Mouse (Mus musculus): Measurements from ENCODE around the gene Gpbar1.

The Gpbar1 gene

GRCm38 (mm10) chr1:74278538-74278937, at the start of gene Gpbar1:
TSS of gene Gpbar1 (plus strand) at chr1:74278550.
- no peak for DNase-seq (ENCODE audit: low spot score)

- no peak for DNase-seq (ENCODE audit: low spot score)
Observed at GRCm38 (mm10) chr1:74229942-74230341, 48.4 kb upstream of the Gpbar1 start.

DNA sequence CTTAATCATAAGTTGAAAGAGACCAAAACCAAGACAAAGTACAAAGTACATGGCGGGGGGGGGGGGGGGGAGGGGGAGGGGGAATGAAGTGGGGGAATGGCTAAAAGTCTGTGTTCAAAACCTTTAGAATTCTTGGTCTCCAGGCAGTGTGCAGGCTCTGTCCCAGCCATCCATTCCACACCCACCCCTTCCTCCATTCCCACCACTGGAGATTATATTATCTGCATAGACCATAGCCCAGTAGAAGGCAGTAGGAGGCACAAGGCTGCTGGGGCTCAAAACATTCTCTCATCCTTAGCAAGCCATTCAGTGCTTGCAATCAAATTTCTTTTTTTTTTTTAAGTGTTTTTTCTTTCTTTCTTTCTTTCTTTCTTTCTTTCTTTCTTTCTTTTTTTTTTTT, 47.4 kb upstream of the Gpbar1 start:
- no peak for DNase-seq (ENCODE audit: low spot score)

DNA sequence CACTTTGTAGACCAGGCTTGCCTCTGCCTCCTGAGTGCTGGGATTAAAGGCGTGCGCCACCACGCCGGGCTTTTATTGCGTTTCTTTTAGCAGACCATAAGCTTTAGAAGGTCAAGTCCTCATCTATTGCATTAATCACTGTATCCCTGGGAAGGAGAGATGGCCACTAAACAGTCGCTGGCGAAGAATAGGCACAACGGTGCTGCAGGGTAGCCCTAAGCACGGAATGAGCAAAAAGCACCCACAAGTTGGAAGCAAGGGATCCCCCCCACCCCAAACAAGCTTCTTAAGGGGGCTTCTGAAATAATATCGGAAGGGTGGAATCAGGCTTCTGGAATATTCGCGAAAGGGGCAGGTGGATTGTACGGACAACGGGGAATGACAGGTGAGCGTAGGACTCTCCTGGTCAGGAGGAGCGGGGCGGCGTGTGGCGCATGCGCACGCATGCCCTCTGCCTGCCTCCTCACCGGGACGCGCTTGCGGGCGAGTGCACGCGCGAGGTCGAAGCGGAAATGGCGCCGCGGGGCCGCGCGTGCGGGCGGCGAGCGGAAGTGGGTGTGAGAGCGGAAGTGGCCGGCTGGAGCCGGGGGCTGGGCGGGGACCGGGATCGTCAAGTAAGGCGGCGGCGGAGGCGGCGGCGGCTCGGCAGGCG, 42.3 kb upstream of the Gpbar1 start, which contains the start of gene Arpc2:
TSS of gene Arpc2 (plus strand) at position 147 of the 652 bp plus-strand sequence.
- DNase-seq (ENCODE audit: low spot score) = peak; percentile 99

GRCm38 (mm10) chr1:74236590-74237317, 41.6 kb upstream of the Gpbar1 start:
- peak; percentile 46 for DNase-seq (ENCODE audit: low spot score)

GRCm38 (mm10) chr1:74237671-74238070, 40.7 kb upstream of the Gpbar1 start:
- DNase-seq (ENCODE audit: low spot score) = no peak

DNA sequence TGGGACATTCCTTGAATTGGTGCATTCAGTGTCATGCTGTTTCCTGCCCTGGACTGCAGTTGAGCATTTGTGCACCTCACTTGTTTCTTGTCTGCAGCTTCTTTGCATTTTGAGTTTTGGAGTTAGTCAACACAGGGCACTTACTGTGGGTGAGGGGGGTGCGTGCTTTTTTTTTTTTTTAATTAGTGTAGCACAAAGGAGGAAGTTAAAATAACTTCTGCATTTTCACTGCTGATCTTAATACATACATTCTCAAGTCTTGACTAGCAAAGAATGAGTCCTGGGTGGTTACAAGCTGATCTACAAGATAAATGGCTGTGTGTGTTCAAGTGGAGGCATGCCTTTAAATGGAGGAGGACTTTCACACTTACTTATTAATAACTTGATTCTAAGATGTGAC, 40.2 kb upstream of the Gpbar1 start:
- DNase-seq (ENCODE audit: low spot score) = no peak

- no peak for DNase-seq (ENCODE audit: low spot score)
Observed at GRCm38 (mm10) chr1:74239162-74239561, 39.2 kb upstream of the Gpbar1 start.

DNA sequence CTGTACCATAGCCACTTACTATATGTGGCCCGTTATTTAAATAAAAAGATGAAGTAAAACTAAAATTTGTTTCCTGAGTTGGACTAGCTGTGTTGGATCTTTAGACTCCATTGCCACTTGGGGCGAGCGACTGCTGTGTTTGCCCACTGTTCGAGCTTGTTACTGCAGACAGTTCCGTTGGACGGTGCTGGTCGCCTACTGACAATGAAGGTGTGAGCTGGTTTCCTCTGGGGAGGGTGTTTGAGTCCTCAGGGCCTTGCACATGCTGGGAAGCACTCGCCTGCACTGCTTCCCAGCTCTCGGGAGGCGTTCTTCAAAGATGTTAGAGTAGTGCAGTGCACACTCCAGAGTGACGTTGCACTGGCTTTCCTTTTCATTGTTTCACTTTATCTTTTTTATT, 38.7 kb upstream of the Gpbar1 start:
- DNase-seq (ENCODE audit: low spot score) = no peak

- DNase-seq (ENCODE audit: low spot score) = peak; percentile 91
Observed at GRCm38 (mm10) chr1:74240311-74240710, 38.0 kb upstream of the Gpbar1 start.

DNA sequence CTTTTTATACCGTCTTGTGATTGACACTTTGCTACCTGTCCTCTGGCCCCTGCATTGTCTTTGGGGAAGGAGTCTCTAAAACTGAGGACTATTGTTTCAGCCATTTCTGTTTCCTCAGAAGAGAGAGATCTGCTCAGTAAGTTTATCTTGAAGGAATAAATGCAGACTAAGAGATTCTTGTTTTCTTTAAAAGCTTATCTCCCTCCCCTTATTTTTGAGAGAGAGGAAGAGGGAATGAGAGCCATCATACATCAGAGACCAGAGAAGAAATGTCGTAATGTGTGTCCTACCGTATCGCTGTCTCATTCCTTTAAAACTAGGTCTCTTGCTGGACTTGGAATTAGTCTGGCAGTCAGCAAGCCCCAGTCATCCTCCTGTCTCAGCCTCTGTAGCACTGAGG, 37.5 kb upstream of the Gpbar1 start:
- no peak for DNase-seq (ENCODE audit: low spot score)

- DNase-seq (ENCODE audit: low spot score) = no peak
Observed at GRCm38 (mm10) chr1:74245525-74245924, 32.8 kb upstream of the Gpbar1 start.

GRCm38 (mm10) chr1:74248799-74249198, 29.6 kb upstream of the Gpbar1 start:
- DNase-seq (ENCODE audit: low spot score) = peak; percentile 39

GRCm38 (mm10) chr1:74249331-74249980, 28.9 kb upstream of the Gpbar1 start:
- no peak for DNase-seq (ENCODE audit: low spot score)

GRCm38 (mm10) chr1:74250096-74250495, 28.3 kb upstream of the Gpbar1 start:
- no peak for DNase-seq (ENCODE audit: low spot score)

DNA sequence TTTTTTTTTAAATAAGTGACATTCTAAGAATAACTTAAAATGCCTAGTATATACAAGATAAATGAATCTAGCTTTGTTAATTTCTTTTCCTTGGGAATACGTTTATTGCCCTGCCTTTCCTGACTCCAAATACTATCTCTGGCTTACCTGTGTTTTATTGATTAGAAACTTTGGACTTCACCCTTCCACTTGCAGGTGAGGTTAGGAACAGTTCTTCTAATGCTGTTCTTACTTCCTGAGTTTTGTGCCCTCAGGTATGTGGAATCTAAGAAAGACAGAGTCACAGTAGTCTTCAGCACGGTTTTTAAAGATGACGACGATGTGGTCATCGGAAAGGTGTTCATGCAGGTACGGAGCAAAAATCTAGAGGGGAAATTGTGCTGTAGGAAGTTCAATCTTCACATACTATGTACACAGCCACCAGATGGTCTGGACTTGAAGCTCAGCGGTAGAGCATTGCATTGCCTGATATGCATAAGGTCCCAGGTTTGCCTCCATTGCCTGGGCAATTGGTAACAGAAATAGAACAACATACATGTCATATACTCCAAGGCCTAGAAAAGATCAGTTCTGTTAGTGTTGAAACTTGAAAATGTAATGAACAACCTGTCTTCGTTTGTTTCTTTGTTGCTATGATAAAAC, 22.5 kb upstream of the Gpbar1 start:
- no peak for DNase-seq (ENCODE audit: low spot score)

DNA sequence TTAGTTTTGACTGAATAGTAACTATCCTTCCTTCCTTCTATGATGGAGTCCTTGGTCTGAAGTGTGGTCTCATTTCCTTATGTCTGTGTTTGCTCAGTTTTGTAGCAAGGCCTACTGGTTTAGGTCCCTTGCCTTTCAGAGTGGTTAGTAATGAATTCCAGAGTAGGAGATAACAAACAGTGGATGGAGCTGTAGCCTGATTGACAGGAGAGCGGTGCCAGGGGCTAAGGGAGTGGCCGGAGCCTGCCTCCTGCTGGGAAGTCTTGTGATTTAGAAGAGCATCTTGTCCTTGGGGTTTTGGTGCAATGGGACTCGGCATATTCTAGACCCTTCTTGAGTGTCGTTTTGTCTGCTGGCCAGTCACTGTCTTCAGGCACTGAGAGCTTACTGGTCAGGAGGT, 21.6 kb upstream of the Gpbar1 start:
- no peak for DNase-seq (ENCODE audit: low spot score)

DNA sequence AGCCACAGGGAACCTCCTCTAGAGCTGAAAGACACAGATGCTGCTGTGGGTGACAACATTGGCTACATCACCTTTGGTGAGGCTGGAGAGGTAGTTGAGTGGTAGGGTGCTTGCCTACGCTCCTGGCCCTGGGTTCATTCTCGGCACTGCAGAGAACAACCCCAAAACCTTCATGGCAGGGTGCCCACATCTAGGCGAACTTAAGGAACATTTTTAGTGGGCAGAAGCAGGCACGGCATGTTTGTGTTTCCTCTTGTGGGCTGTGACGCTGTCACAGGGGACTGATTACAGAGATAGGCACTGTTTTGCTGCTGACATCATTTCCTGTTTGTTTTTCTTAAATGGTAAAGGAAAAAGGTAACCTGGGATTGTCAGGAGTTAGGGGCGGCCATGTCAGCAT, 15.8 kb upstream of the Gpbar1 start:
- DNase-seq (ENCODE audit: low spot score) = no peak

DNA sequence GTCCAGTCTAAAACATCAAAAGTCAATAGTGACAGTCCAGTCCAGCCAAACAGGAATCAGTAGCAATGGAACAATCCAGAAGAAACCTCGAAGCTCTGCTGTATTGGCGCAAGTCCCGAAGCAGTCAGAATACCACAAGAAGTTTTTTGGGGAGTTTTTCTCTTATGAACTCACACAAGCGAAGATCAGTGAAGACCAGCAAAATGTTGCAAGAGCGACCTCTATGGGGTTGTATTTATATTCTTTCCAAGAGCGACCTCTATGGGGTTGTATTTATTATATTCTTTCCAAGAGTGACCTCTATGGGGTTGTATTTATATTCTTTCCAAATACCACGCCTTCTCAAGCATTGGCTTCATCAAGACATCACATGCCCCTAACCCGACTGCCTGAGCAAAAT, 9.6 kb upstream of the Gpbar1 start:
- DNase-seq (ENCODE audit: low spot score) = no peak

- DNase-seq (ENCODE audit: low spot score) = peak; percentile 97
Observed at GRCm38 (mm10) chr1:74271659-74272058, 6.7 kb upstream of the Gpbar1 start.

DNA sequence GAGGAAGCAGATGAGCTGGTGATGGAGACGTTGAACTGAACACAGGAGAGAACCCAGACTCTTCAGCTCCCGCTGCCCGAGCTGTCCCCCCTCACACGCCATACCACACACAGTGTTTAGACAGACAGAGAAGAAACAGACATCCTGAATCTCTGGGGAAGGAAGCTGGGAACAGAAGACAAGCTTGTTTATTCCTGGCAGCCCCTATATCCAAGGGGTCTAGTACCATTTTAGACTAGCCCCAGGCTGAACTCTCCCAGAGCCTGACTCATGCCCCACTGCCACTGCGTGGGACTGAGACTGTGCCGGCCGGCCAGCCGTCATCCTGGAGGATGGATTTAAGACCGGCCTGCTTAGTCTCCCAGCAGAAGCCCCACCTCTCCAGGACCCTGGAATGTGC, 3.3 kb upstream of the Gpbar1 start:
- DNase-seq (ENCODE audit: low spot score) = peak; percentile 85

DNA sequence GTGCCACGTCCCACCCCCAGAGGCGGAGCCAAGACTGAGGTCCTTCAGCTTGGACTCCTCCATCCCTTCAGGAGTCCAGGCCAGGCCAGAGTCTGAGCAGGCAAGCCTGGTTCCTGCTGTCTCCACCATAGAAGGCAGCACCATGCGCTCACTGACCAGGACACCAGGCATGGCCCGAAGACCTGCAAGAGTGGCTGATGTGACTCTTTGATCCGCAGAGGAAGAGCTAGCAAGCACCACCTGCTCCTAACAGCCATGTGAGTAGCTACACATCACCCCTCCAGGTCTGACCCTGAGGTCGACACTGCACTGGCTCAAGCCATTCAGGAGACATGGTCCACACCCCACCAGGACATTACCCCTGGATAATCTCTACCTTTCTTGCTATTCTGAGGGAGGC, 1.3 kb upstream of the Gpbar1 start:
- DNase-seq (ENCODE audit: low spot score) = no peak

Measured in MN1 (cell line).